Mouse (Mus musculus): Measurements from ENCODE around the gene Kdelc2. TPM values are rescaled to one million over a fixed set of nuclear protein-coding genes. Genes with fewer than 3 reads are reported as not detected.

Gene Kdelc2
- 7.5 and 9.3 TPM in 2 replicates for polyA plus RNA-seq (2012; rRNA removed)

GRCm38 (mm10) chr9:53383951-53384866, at the start of gene Kdelc2:
Gene Kdelc2, plus strand, starts transcription at chr9:53384025.

GRCm38 (mm10) chr9:53402291-53402711, 18.5 kb downstream of the Kdelc2 start, which contains the start of gene 4930550C14Rik:
Gene 4930550C14Rik, plus strand, starts transcription at chr9:53402325.

Other genes starting within 250 kb of the Kdelc2 start
- gene Ddx10, start 136.0 kb upstream of the Kdelc2 start, polyA plus RNA-seq (2012; rRNA removed): 0.44 and 0.71 TPM in 2 replicates
- gene Exph5, start 82.4 kb upstream of the Kdelc2 start, polyA plus RNA-seq (2012; rRNA removed): 2.5 and 3.4 TPM in 2 replicates
- 0.21 and 0.38 TPM in 2 replicates for gene 4930550C14Rik, start 18.3 kb downstream of the Kdelc2 start, polyA plus RNA-seq (2012; rRNA removed)
- 1.2 TPM in 2 replicates for gene Atm, start 152.7 kb downstream of the Kdelc2 start, polyA plus RNA-seq (2012; rRNA removed)
- gene Npat, start 153.0 kb downstream of the Kdelc2 start, polyA plus RNA-seq (2012; rRNA removed): 1.3 and 1.4 TPM in 2 replicates
- 23.1 and 26.5 TPM in 2 replicates for gene Acat1, start 226.4 kb downstream of the Kdelc2 start, polyA plus RNA-seq (2012; rRNA removed)

Measured in colon, adult 2 months (tissue).